Mouse (Mus musculus) testis, adult 2 months (tissue): Measurements from ENCODE around the gene Kctd3.

ENCODE experiments used
- CTCF ChIP-seq: fragments of 200-500 bp; IDR thresholded peaks from 2 replicates; pipeline ENCODE4 v1.5.1; 2012; ENCODE audit warnings: low read depth, mild to moderate bottlenecking, inconsistent platforms, low read length, moderate library complexity; ENCODE audit not compliant: control insufficient read depth, insufficient read depth, insufficient replicate concordance
- POLR2A ChIP-seq: fragments of 200-500 bp; IDR thresholded peaks from 2 replicates; pipeline ENCODE4 v1.6.1; 2012; ENCODE audit warnings: low read depth, mild to moderate bottlenecking, inconsistent platforms, low read length, moderate library complexity; ENCODE audit not compliant: control insufficient read depth

- TF ChIP-seq CTCF (no peak), POLR2A (no peak)
These were observed 48.3 kb upstream of the Kctd3 start for GRCm38 (mm10) chr1:189055933-189056332.
